Mouse (Mus musculus) bone marrow, adult 2 months (tissue): ENCODE results near the gene Abcg1.

Experiments used
- CTCF ChIP-seq: fragments of 200-500 bp; IDR thresholded peaks from 2 replicates; pipeline ENCODE4 v1.5.1; 2011; ENCODE audit warnings: low read length, control low read depth; ENCODE audit not compliant: control insufficient read depth, insufficient read depth
- POLR2A ChIP-seq: fragments of 200-500 bp; IDR thresholded peaks from 2 replicates; pipeline ENCODE4 v1.6.1; 2011; ENCODE audit warnings: low read depth, mild to moderate bottlenecking, control low read depth, low read length, borderline replicate concordance; ENCODE audit not compliant: control insufficient read depth

DNA sequence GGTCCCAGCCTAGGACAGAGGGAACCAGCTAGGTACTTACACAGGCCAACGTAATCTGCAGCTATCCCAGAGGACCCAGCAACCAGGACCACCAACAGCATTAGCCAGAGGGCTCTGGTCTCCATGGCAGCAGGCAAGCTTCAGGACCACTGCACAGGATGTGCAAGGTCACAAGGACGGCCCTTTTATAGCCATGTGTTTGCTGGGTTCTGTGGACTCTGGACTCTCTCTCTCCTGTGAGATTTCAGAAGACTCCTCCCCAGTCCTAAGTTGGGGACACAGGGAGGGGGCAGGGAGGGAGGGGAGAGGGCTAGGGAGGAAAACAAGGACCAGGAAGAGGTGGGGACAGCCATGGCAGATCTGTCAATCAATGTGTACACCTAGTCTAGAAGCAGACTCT is 72.0 kb downstream of the Abcg1 start, which contains the start of gene Tff3:
- no peak for TF ChIP-seq POLR2A
- no peak for TF ChIP-seq CTCF
